Mouse (Mus musculus): Measurements from ENCODE around the gene Ttll5. TPM values are rescaled to one million over a fixed set of nuclear protein-coding genes. Genes with fewer than 3 reads are reported as not detected.

The Ttll5 gene
- total and polyA plus RNA-seq, 2 experiments from 2014 or later = 10.4 to 23.9 TPM

DNA sequence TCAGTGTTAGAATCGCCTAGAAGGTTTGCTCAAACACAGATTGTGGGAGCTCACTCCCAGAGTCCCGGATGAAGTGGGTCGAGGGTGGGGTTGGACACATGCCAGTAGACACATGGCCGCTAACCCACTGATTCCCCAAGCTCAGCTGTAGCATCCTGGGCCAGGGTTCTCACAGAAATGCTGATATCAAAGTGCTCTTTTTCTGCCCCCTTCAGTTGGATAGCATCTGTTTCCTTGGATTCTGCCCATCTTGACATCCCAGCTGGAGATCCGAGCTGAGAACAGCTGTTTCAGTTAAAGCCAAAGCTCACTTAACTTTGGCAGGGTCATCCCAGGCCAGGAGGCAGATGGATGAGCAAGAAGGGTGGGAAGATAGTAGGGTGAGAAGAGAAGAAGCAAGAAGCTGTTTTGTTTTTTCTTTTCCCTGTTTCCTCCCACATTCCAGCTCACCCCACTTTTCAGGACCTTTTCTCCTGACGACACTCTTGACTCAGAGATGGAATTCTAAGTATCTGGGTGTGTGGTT lies 31.6 kb upstream of the Ttll5 start:
- no peak overlapping the region for H3K4me3 ChIP-seq (ENCODE audit: low read length)
- no peak overlapping the region for H3K27ac ChIP-seq
- no peaks in the 10 kb centered on the region for H3K27me3 ChIP-seq (ENCODE audit: insufficient read depth, low read length)
- no peak overlapping the region for H3K9ac ChIP-seq (replicated peaks; ENCODE audit: low read length)
- 45% methylated on average over 6 of the region's 6 CpGs for WGBS
- no peaks in the 10 kb centered on the region for H3K36me3 ChIP-seq (ENCODE audit: insufficient read depth, low read length)
- H3K4me2 ChIP-seq (ENCODE audit: low read depth, low read length) = no peak overlapping the region
- DNase-seq (ENCODE audit: low spot score) = peak; percentile 63
- ATAC-seq = no peak
- no peaks in the 10 kb centered on the region for H3K9me3 ChIP-seq (ENCODE audit: low read length)
- no peaks in the 10 kb centered on the region for H3K4me1 ChIP-seq (ENCODE audit: insufficient read depth, low read length)
- TF ChIP-seq CTCF (IDR thresholded peaks at IDR 0.05; ENCODE audit: low read depth) = no peak

DNA sequence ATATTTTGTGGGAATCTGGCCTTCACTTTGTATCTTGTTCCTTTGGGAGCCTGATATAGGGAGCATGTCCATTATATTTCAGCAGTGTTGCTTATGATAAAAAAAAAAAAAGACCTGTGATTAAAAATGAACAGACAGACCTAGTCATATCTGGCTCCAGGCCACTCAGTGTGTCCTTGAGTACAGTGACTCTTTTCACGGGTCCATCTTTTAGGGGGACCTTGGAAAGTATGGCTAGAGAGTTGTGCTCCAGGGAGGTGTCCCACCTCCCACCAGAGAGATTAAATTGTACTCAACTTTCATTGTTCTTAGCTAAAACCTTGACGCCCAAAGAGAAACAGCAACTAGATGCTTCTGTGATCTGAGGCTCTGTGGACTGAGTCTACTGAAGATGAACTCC lies 30.4 kb upstream of the Ttll5 start:
- Histone ChIP-seq H3K9ac (replicated peaks; ENCODE audit: low read length) (no peak overlapping the region), H3K4me3 (ENCODE audit: low read length) (no peak overlapping the region), H3K27ac (no peak overlapping the region), H3K9me3 (ENCODE audit: low read length) (no peaks in the 10 kb centered on the region), H3K36me3 (ENCODE audit: insufficient read depth, low read length) (no peaks in the 10 kb centered on the region), H3K27me3 (ENCODE audit: insufficient read depth, low read length) (no peaks in the 10 kb centered on the region), H3K4me2 (ENCODE audit: low read depth, low read length) (no peak overlapping the region), H3K4me1 (ENCODE audit: insufficient read depth, low read length) (no peaks in the 10 kb centered on the region)
- ATAC-seq = no peak
- 82% methylated on average over 2 of the region's 2 CpGs for WGBS
- TF ChIP-seq CTCF (IDR thresholded peaks at IDR 0.05; ENCODE audit: low read depth) = no peak
- no peak for DNase-seq (ENCODE audit: low spot score)

DNA sequence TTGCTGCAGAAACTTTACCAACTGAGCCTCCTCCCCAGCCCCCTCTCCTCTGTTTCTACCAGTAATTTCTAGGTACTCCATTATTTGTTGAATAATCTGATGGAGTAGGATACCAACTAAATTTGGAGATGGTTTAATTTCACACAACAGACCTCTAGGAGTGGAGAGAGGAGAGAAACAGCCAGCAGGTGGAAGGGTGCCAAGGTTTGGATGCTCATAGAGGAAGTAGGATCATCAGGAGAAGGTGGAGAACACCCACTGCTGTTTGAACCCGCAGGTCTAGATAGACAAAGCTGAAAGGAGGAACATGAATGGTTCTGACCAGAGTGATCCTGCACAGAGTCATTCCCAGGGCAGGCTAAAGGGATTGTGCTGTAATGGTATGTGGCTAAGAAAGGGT lies 28.9 kb upstream of the Ttll5 start:
- Histone ChIP-seq H3K27me3 (ENCODE audit: insufficient read depth, low read length) (no peaks in the 10 kb centered on the region), H3K27ac (no peak overlapping the region), H3K4me3 (ENCODE audit: low read length) (no peak overlapping the region), H3K4me1 (ENCODE audit: insufficient read depth, low read length) (no peaks in the 10 kb centered on the region), H3K9me3 (ENCODE audit: low read length) (no peaks in the 10 kb centered on the region), H3K36me3 (ENCODE audit: insufficient read depth, low read length) (no peaks in the 10 kb centered on the region), H3K9ac (replicated peaks; ENCODE audit: low read length) (no peak overlapping the region), H3K4me2 (ENCODE audit: low read depth, low read length) (no peak overlapping the region)
- 87% methylated on average over 1 of the region's 1 CpGs for WGBS
- no peak for ATAC-seq
- DNase-seq (ENCODE audit: low spot score) = no peak
- TF ChIP-seq CTCF (IDR thresholded peaks at IDR 0.05; ENCODE audit: low read depth) = no peak

DNA sequence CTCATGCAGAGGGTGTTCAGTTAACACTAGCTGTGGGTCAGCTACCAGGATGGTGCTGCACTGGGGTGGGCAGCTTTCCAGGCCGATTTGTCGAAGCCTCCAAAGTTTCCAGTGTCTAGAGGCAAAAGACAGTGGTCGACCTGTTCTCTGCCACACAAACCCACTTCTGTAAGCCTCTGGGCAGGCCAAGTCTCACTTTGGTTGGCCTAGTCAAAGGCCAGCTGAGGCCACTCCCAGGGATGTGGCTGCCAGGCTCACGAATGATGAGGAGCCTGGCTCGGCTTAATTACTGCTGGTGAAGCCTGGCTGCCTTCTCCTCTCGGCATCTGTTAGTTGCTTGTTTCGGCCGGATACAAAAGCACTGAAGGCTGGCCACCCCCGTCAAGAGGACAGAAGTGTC lies 24.4 kb upstream of the Ttll5 start:
- H3K27me3 ChIP-seq (ENCODE audit: insufficient read depth, low read length) = no peaks in the 10 kb centered on the region
- 50% methylated on average over 9 of the region's 9 CpGs for WGBS
- H3K9me3 ChIP-seq (ENCODE audit: low read length) = no peaks in the 10 kb centered on the region
- H3K4me2 ChIP-seq (ENCODE audit: low read depth, low read length) = no peak overlapping the region
- no peaks in the 10 kb centered on the region for H3K36me3 ChIP-seq (ENCODE audit: insufficient read depth, low read length)
- H3K4me3 ChIP-seq (ENCODE audit: low read length) = no peak overlapping the region
- H3K27ac ChIP-seq = no peak overlapping the region
- no peaks in the 10 kb centered on the region for H3K4me1 ChIP-seq (ENCODE audit: insufficient read depth, low read length)
- ATAC-seq (peak; percentile 62; the same call in 1 of the 2 replicates), DNase-seq (ENCODE audit: low spot score) (peak; percentile 30)
- H3K9ac ChIP-seq (replicated peaks; ENCODE audit: low read length) = no peak overlapping the region
- no peak for TF ChIP-seq CTCF (IDR thresholded peaks at IDR 0.05; ENCODE audit: low read depth)

DNA sequence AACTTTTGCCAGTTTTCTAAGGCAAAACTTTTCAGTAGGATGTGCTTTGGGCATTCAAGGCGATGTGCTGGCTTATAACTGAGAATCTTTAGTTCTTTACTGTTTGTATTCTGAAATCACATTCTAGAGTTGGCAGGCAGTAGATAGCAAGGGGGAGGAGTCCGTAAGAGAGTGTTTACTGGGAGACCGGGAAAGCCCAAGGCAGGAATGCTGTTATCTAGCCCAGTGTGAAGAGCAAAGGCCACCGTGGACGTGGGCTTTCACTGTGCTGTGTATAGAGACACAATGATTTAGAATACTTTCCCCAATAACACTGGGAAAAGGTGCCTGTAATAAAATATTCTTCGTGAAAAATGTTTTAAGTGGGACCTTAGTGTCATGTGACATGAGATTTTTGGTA lies 14.7 kb upstream of the Ttll5 start:
- 52% methylated on average over 6 of the region's 6 CpGs for WGBS
- H3K27me3 ChIP-seq (ENCODE audit: insufficient read depth, low read length) = no peaks in the 10 kb centered on the region
- no peak for TF ChIP-seq CTCF (IDR thresholded peaks at IDR 0.05; ENCODE audit: low read depth)

DNA sequence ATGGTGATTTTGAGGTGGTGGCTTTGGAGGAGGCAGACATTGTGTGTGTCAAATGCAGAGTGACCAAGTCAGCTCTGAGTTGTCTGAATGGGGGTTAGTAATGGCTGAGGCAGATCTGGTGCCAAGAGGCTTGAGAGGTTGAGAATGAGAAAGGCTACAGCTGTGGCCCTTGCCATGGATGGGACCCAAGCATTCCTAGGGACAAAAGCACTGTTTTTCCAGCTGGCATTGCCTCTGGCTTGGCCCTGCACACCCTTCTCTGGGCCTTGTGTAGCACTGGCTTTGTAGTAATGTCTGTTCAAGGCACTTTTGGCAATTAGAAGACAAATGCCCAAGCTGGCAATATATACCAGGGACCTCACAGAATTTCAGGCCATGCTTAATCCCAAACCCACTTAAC lies 13.5 kb upstream of the Ttll5 start:
- Histone ChIP-seq H3K36me3 (ENCODE audit: insufficient read depth, low read length) (peaks cover 10% of the 10 kb centered on the region; the same call in 1 of the 2 replicates), H3K27ac (no peak overlapping the region), H3K9ac (replicated peaks; ENCODE audit: low read length) (no peak overlapping the region), H3K27me3 (ENCODE audit: insufficient read depth, low read length) (no peaks in the 10 kb centered on the region), H3K4me2 (ENCODE audit: low read depth, low read length) (no peak overlapping the region), H3K9me3 (ENCODE audit: low read length) (no peaks in the 10 kb centered on the region), H3K4me1 (ENCODE audit: insufficient read depth, low read length) (no peaks in the 10 kb centered on the region), H3K4me3 (ENCODE audit: low read length) (no peak overlapping the region)
- DNase-seq (ENCODE audit: low spot score) (peak; percentile 30), ATAC-seq (0 out of 2 replicates have a peak, but pooled peaks have one; percentile 53)
- no peak for TF ChIP-seq CTCF (IDR thresholded peaks at IDR 0.05; ENCODE audit: low read depth)

More for the DNA sequence above, 14.7 kb upstream of the Ttll5 start:
- Histone ChIP-seq H3K4me1 (ENCODE audit: insufficient read depth, low read length) (no peaks in the 10 kb centered on the region), H3K36me3 (ENCODE audit: insufficient read depth, low read length) (peaks cover 9% of the 10 kb centered on the region; the same call in 1 of the 2 replicates), H3K27ac (no peak overlapping the region), H3K4me2 (ENCODE audit: low read depth, low read length) (no peak overlapping the region), H3K9ac (replicated peaks; ENCODE audit: low read length) (no peak overlapping the region), H3K4me3 (ENCODE audit: low read length) (no peak overlapping the region), H3K9me3 (ENCODE audit: low read length) (no peaks in the 10 kb centered on the region)
- DNase-seq (ENCODE audit: low spot score) (no peak), ATAC-seq (0 out of 2 replicates have a peak, but pooled peaks have one; percentile 40)

DNA sequence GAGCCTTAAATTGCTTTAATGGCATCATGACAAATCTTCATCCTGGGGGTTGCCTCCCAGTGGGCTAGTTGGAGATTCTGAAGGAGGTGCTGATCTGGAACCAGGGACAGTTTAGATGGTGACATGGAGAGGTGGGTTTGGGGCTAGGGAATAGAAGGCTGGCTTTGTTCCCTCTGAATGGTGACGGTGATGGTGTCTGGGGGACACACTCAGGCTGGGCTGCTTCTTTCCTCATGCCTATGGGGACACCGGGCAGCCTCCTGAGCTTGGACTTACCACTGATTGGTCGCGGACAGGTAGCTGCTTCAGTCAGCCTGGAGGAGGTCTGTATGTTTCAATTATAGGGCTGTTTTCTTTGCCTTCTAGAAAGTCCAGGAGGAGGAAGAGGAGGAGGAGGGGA lies 12.8 kb upstream of the Ttll5 start:
- Histone ChIP-seq H3K36me3 (ENCODE audit: insufficient read depth, low read length) (peaks cover 17% of the 10 kb centered on the region), H3K27ac (no peak overlapping the region), H3K27me3 (ENCODE audit: insufficient read depth, low read length) (no peaks in the 10 kb centered on the region), H3K9me3 (ENCODE audit: low read length) (no peaks in the 10 kb centered on the region), H3K4me1 (ENCODE audit: insufficient read depth, low read length) (no peaks in the 10 kb centered on the region), H3K4me2 (ENCODE audit: low read depth, low read length) (no peak overlapping the region), H3K9ac (replicated peaks; ENCODE audit: low read length) (no peak overlapping the region), H3K4me3 (ENCODE audit: low read length) (no peak overlapping the region)
- no peak for TF ChIP-seq CTCF (IDR thresholded peaks at IDR 0.05; ENCODE audit: low read depth)
- WGBS = 96% methylated on average over 4 of the region's 4 CpGs
- DNase-seq (ENCODE audit: low spot score) (no peak), ATAC-seq (no peak)

All from hindbrain, postnatal 0 days (tissue).